Mouse (Mus musculus): Measurements from ENCODE around the gene Gatad2a.
"Not testable (repeated sequence)": the region's sequence is repeated elsewhere in the genome, so short reads cannot be mapped to it uniquely, and the experiment has no call there.

The Gatad2a gene

DNA sequence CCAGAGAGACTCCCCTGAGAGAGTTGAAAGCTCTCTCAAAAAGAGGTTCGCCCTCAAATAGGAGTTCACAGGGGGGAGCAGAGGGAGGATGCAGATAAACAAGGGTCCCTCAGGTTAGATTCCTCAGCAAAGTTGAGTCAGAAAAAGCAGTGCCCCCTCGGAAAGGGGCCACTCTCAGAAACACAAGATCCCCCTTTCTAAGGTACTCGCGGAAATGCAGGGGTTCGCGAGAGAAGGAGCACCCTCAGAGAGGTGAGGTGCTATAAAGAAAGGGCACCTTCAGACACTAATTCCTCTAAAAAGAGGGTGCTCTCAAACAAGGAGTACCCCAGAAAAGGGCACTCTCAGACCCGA is 785 bp downstream of the Gatad2a start:
- in situ Hi-C loops (cut with MboI, MseI) = loop anchor here (5.0 kb wide), 1 partner anchor 73 kb away; no protein-coding TSS in a partner anchor

DNA sequence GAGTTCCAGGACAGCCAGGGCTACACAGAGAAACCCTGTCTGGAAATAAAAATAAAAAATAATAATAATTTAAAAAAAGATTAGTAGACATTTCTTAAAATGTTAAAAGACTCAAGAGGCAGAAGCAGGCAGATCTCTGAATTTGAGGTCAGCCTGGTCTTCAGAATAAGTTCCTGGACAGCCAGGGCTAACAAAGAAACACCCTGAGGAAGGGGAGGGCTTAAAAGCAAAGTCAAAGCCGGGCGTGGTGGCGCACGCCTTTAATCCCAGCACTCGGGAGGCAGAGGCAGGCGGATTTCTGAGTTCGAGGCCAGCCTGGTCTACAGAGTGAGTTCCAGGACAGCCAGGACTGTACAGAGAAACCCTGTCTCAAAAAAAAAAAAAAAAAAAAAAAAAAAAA is 7.2 kb downstream of the Gatad2a start:
- in situ Hi-C loops (cut with MboI, MseI) = not testable (repeated sequence)

DNA sequence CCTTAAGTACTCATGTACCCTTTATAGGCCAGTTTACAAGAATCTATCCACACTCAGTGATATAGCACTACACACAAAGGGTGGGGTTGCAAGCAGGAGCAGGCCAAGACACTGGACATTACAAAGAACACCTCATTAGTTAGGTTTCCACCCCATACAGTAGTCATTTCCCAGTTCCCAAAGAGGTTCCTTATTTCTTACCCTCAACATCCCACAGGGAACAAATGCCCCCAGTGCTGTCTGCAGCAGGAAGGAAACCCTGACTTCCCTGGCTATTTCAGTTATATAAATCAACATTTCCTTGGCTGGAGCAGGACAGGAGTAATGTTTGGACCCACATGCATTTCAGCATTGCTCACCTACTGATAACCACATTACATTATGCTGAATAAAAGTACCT is 8.4 kb downstream of the Gatad2a start:
- in situ Hi-C loops (cut with MboI, MseI) = no loop called here

DNA sequence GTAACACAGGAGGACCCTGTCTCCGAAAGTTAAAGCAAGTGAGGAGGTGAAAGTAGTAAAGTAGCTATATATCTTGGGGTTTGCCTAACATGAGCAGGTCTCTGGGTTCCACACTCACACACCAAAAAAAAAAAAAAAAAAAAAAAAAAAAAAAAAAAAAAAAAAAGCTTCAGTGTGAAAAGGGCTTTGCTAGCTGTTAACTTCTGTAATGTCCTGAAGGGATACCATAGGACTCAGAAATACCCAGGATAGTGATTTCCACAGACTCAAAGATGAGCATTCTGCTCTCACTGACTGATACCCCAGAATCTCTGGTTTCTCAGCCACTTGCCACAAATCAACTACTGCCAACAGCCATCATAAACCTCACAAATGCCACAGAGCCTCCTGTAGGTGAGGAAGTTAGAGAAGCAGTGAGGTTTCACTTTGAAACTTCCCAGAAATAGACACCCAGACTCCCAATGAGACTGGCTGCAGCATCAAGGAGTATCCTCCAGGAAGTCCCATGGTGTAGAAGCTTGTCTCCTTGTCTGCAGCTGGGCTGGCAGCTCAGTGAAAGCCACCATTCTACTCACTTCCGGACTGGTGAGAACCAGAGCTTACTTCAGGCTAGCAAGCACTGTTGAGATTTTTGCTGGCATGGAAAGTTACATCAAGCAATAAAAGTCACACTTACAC is 11.2 kb downstream of the Gatad2a start:
- in situ Hi-C loops (cut with MboI, MseI) = no loop called here

DNA sequence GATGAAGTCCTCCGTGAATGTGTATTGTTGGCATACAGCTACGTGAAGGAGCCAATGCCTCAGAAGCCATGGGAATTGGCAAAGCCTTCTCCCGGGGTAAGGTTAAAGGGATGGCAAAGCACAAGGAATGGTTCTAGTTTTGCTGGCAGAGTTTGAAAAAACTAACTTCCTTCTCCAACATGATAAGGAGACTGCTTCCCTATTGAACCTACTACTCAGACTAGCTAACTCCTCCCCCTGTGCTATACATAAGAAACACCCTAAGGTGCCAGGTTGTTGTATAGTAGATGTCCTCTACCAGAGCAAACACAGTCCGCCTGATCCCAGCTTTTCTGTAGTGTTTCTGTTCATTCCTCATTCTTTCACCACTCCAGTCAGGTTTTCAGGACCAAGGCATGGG is 17.7 kb downstream of the Gatad2a start:
- in situ Hi-C loops (cut with MboI, MseI) = loop anchor here (10.0 kb wide), 1 partner anchor 1506 kb away; the partner anchor contains the start of genes Ano8 and Gtpbp3

DNA sequence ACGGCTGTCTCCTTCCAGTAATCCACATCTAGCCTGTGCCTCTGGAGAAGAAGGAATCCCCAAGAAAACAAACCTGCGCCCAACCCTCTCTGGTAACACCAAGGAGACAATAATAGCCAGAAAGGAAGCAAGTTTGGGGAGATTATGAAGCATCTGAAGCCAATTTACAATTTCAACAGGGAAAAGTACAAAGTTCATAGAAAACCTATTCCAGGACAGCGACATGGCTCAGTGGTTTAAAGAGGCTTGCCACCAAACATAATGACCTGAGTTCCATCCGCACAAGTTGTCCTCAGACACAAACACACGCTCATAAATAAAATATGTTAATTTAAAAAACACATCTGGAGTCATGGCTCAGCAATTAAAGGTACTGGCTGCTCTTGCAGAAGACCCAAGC is 21.4 kb downstream of the Gatad2a start:
- in situ Hi-C loops (cut with MboI, MseI) = loop anchor here (10.0 kb wide), 1 partner anchor 1510 kb away; the partner anchor contains the start of genes Ano8 and Gtpbp3

DNA sequence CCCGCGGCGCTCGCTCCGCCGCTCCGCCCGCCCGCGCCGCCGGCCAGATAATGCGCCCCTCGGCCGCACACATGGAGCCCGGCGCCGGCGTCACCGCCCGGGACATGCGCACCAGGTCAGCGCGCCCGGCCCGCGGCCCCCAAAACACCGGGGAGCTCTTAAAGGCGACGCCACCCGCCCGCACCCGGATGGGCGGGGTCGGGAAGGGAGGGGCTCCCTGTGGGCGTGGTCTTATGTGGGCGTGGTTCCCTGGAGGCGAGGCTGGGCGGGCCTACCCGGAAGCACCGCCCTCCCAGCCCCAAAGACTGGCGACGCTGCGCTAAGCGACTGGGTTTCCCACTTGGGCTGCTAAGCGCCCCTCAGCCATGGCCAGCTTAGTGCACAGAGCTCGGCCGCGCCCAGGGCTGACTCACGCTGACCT is 22.0 kb downstream of the Gatad2a start:
- in situ Hi-C loops (cut with MboI, MseI) = loop anchor here (10.0 kb wide), 1 partner anchor 1511 kb away; the partner anchor contains the start of genes Ano8 and Gtpbp3

DNA sequence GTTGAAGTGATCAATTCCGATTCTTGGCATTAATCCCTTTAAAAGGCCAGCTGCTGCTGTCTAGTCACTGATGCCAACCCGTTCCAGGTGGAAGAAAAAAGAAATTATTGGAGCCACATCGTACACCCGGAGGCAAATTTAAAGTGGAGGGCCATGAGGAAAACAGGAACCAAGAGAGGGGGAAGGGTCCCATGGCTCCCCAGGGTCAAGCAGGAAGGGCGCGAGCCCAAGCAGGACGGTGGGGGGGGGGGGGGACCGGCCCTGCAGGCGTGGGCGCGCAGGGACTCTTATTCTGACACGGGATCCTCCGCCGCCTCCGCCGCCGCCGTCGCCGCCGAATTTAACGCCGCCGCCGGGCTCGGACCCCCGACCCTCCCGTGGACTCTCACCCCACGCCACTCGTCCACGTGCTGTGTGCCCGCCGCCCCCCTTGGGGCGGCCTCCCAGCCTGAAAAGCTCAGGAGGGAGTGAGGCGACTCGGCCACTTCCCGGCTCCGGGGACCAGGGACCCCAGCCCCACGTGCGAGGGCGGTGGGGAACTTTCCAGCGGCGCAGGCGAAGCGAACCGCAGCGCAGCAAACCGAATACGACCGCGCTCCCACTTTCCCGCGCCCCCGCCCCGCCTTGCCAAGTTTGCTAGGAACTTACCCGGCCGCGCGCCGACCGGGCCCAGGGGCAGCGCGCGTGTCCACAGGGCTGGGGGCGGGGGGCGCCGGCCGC is 22.6 kb downstream of the Gatad2a start:
- in situ Hi-C loops (cut with MboI, MseI) = loop anchor here (10.0 kb wide), 1 partner anchor 1511 kb away; the partner anchor contains the start of genes Ano8 and Gtpbp3

DNA sequence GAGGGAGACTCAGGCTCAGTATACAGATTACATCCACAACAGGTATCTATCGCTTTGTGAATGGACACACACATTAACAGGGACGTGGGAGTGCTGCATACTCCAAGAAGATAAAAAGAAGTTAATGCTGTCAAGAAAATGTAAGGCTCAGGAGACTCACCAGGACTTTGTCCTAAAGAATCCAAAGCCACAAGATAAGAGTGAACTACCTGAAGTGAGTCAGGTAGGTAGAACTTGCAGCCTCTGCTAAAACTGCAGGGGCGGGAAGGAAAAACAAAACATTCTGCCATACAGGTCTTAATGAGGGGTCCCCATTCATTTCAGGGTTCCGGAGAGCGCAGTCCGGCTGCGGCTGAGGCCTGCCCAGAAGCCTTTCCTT is 23.1 kb downstream of the Gatad2a start:
- in situ Hi-C loops (cut with MboI, MseI) = loop anchor here (10.0 kb wide), 1 partner anchor 1512 kb away; the partner anchor contains the start of genes Ano8 and Gtpbp3

DNA sequence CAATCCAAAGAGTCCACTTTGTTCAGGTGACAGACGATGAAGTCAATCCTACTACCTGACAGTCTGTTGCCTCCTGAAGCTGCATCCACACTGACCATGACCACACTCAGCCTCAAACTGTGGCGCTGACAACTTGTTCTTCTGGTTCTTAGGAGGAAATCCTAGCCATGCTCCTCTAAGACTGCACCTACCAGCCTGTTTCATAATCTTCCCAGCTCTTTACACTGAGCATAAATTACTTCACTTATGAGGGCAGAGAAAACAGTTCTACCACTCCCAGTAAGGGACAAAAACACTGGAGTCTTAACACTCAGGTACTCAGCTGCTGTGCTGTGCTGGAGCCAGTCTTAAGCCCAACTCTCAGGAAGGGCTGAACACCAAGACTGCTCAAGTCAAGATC is 25.3 kb downstream of the Gatad2a start:
- in situ Hi-C loops (cut with MboI, MseI) = loop anchor here (10.0 kb wide), 1 partner anchor 1514 kb away; the partner anchor contains the start of genes Ano8 and Gtpbp3

DNA sequence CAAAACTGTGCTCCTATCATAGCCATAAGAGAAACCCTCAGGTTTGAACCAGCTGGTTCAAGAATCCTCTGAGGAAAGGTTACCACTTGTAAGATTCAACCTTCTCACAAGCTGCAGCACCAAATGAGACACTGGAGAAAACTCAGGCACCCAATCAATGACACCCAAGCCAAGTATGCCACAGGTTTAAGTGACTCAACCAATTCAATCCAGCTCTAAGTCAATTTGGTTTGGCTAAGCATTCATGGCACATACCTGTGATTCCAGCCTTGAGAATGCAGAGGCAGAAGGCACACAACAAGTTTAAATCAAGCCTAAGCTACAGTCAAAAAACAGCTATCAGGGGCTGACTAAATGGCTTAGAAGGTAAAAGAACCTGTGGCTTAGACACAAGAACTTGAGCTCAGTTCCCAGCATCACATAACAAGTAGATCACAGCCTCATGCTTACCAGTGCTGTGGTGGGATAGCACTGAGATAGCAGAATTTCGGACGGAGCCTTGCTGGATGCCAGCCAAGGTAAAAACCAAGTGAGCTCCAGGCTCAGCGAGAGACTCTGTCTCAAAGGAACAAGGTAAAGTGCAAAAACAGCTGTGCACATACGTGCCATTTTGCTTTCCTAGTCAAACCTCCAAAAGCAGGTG is 28.8 kb downstream of the Gatad2a start:
- in situ Hi-C loops (cut with MboI, MseI) = no loop called here

DNA sequence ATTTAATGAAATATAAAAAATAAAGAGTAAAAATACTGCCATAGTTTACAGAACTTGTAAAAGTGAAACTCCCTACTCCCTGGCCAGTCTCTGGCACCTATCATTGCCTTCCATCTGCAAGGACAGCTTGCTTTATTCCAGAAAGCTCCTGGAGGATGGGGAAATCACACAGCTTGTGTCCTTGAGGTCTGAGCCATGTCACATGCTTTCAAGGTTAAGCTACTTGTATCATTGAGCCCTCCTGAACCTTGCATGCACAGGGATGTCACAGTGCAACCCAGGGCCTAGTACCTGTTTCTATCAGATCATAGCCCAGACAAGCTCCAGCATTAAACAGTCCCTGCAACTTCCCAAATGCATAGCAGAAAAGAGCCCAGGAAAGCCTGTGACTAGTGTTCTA is 36.9 kb downstream of the Gatad2a start:
- in situ Hi-C loops (cut with MboI, MseI) = no loop called here

DNA sequence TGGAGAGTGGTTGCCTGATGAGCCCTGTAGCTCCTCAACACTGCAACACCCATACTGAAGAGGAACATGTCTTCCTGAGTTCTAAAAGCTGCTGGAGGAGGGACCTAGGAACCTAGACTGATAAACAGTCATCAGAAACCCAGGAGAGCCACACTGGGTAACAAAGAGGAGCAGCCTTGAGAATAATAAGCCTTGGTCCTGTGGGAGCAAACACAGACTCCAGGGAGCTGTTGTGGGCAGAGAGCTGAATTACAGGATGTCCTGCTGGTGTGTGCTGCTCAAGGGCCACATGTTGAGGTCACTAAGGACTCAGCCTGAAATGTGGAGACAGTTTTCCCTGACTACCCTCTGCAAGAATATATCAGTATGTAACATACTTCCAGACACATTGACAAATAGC is 38.3 kb downstream of the Gatad2a start:
- in situ Hi-C loops (cut with MboI, MseI) = no loop called here

DNA sequence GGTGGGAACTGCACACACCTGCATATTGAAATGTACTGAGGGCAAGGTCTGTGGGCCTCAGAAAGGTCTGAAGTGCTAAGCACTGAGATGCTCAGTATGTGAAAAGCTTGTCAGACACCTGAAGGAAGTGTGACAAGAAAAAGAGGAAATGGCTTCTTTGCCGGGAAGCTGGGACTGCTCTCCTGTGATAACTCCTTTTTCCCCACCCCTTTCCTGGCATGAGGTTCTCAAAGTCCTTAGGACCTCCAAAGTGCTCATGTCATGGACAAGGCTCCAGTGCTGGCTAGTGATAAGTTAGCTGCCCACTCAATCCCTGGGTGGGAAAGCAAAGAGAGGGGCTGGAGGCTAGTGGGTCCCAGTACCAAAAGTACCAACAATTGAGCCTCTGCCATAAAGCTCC is 38.8 kb downstream of the Gatad2a start:
- in situ Hi-C loops (cut with MboI, MseI) = no loop called here

DNA sequence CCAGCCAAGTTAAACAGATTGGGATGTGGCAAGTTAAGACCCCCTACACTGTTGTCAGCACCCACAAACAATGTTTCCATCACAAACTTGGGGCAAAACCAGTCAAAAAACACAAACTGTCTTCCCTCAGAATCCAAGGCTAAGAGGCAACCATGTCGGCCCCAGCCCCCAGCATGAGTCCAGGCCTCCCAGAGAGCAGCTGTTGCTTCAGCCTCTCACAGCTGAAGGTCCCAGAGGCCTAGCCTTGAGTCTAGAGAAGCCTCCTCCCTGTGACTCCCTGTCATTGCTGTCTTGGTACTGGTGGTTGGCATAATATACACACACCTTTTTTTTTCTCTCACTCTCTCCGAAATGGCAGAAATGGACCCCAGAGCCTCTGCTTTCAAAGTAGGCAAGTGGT is 39.5 kb downstream of the Gatad2a start:
- in situ Hi-C loops (cut with MboI, MseI) = no loop called here

DNA sequence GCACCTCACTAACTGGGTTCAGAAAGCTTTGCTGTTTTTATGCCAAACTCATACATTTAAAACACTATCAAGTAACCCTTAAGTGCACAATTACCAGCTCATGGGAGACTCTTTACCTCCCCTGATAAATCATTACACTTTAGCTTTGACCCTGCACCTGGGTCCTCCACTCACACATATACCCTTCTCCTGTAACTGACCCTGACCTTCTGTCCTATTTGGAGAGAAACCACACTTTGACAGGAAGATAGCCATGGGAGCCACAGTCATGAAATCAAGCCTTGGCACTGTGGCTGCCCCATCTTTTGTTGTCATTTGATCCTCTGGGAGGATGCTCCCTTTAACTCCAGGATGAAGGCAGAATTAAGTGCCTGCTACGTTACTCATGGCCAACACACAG is 41.5 kb downstream of the Gatad2a start:
- in situ Hi-C loops (cut with MboI, MseI) = no loop called here

DNA sequence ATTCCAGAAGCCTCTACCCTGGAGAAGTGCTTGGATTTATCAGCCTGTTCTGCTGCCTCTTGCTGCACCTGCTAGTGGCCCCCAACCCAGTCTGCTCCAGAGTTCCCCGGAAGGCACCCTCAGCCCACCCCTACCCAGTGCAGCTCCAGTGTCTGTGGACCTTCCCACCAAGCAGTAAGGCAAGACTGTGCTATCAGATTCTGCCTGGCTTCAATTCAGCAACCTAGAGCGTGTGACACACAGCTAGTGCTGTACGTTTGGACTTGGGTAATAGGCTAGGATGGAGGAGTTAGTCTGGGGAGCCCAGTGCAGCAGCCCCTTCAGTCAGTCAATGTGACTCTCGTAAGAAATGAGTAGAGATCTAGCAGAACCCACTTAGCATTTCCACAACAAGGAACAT is 42.0 kb downstream of the Gatad2a start:
- in situ Hi-C loops (cut with MboI, MseI) = no loop called here

DNA sequence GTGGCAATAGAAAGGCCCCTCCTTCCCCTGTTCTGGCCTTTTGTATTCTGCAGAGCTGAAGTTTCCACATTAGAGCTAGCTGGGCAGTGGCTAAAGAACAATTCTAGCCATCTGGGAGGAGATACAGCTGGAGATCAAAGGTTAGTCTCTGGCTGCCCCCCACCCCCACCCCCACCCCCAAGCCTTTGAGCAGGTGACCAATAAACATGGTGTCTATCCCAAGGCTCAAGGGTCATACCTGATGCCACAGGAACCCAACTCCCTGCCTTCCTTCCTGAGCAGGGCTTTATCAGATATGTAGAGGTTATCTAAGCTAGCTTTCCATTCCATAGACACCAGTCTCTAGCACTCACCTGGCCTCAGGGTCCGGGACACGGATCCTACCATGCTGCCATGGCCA is 45.9 kb downstream of the Gatad2a start:
- in situ Hi-C loops (cut with MboI, MseI) = no loop called here

DNA sequence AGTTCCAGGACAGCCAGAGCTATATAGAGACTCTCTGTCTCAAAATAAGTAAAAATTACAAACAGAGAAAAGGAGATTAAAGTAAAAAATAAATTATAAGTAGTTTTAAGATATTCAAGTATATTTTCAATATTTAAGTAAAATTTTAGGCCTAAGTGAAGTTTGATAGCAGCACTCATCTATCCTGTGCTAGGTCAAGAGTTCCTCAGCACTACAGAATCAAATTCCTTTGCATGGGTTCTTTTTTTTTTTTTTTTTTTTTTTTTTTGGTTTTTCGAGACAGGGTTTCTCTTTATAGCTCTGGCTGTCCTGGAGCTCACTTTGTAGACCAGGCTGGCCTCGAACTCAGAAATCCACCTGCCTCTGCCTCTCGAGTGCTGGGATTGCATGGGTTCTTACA is 53.7 kb downstream of the Gatad2a start:
- in situ Hi-C loops (cut with MboI, MseI) = not testable (repeated sequence)

DNA sequence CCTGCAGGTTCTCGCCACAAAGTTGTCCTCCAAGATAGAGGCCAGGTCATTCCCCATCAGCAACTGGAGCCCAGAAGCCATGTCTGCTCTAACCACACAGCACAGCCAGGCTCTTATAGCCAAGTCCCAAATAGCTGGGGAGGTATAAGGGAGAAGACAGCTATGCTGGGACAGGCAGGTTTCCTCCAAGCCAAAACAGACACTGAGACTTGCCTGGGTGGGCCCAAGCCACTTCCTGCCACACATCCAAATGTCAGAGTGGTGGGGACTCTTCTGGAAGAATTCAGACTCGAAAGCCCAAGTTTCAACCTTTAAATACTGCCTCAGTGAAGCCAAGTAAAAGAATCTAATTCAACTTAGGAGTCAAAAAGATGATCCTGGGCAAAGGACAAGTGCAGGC is 55.8 kb downstream of the Gatad2a start:
- in situ Hi-C loops (cut with MboI, MseI) = no loop called here

DNA sequence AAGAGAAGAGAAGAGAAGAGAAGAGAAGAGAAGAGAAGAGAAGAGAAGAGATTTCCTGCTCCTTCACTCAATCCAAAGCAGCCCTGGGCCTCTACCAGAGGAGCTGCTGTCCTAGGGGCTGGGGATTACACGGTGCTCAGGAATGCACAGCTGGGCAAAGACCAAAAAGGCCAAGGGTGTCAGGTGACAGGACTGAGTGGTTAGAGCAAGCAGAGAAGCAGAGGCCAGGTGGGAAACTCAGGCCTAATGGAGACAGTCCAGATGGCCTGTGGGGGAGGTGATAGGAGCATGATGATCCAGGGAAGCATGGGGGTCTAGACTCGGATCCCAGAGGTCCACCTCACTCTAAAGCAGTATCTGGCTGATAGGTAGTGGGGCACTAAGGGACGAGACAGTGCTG is 56.6 kb downstream of the Gatad2a start:
- in situ Hi-C loops (cut with MboI, MseI) = no loop called here

DNA sequence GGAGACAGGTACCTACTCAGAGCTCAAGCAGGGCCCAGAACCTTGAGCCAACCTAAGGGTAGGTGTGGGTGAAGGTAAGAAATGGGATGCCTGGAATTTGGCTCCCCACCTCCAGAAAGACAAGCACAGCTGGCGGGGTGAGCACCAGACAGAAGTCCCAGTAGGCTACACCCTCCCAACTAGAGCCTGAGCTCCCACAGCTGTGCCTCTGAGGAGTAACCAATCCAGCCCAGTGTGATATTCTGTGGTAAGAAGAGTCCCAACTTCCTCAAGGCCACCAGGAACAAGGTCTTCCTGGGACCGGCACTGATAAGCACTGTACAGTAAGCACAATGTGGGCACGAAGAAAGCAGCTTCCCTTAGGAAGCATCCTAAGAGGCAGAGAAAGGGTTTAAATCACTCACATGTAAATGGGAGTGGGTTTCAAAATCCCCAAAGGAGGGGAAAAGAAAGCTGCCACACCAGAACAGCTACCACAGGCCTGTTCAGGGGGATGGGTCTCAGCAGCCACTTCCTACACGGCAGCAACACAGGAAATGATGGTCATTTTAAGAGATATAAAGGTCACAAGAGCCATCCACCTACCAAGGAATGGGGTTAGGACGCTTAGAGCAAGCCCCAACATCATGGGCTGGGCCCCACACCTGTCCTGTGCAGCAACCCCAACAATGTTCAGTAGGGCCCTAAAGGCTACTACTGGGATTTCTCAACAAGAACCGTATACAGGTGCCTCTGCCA is 57.8 kb downstream of the Gatad2a start:
- in situ Hi-C loops (cut with MboI, MseI) = no loop called here

Measured in T-helper 1 cell (primary cell).